Mouse (Mus musculus): ENCODE results near the gene Ctnna3. TPM values are rescaled to one million over a fixed set of nuclear protein-coding genes. Genes with fewer than 3 reads are reported as not detected.

The Ctnna3 gene
- polyA plus RNA-seq, 1 experiment from 2014 or later = 0.53 TPM

GRCm38 (mm10) chr10:63978969-63979368 lies 549.1 kb downstream of the Ctnna3 start:
- Histone ChIP-seq H3K4me1 (peaks cover 9% of the 10 kb centered on the region; the same call in 1 of the 2 replicates), H3K36me3 (no peaks in the 10 kb centered on the region), H3K27me3 (no peaks in the 10 kb centered on the region), H3K4me2 (no peak overlapping the region), H3K27ac (no peak overlapping the region), H3K9ac (no peak overlapping the region), H3K9me3 (replicated peaks) (no peaks in the 10 kb centered on the region), H3K4me3 (replicated peaks) (no peak overlapping the region)
- ATAC-seq (replicated peaks; ENCODE audit: low FRiP score) = no peak
- 80% methylated on average over 5 of the region's 5 CpGs for WGBS

- H3K27ac ChIP-seq = no peak overlapping the region
- H3K4me2 ChIP-seq = no peak overlapping the region
- ATAC-seq (replicated peaks; ENCODE audit: low FRiP score) = no peak
- no peak overlapping the region for H3K9ac ChIP-seq
- no peaks in the 10 kb centered on the region for H3K9me3 ChIP-seq (replicated peaks)
- no peaks in the 10 kb centered on the region for H3K36me3 ChIP-seq
- WGBS = 75% methylated on average over 2 of the region's 2 CpGs
- H3K4me1 ChIP-seq = peaks cover 9% of the 10 kb centered on the region; the same call in 1 of the 2 replicates
- no peaks in the 10 kb centered on the region for H3K27me3 ChIP-seq
- H3K4me3 ChIP-seq (replicated peaks) = no peak overlapping the region
These were observed 549.5 kb downstream of the Ctnna3 start for GRCm38 (mm10) chr10:63979410-63979809.

GRCm38 (mm10) chr10:63985576-63985975 lies 555.7 kb downstream of the Ctnna3 start:
- H3K9ac ChIP-seq = no peak overlapping the region
- no peaks in the 10 kb centered on the region for H3K36me3 ChIP-seq
- H3K4me2 ChIP-seq = no peak overlapping the region
- no peaks in the 10 kb centered on the region for H3K9me3 ChIP-seq (replicated peaks)
- H3K4me1 ChIP-seq = no peaks in the 10 kb centered on the region
- 71% methylated on average over 4 of the region's 4 CpGs for WGBS
- no peaks in the 10 kb centered on the region for H3K27me3 ChIP-seq
- ATAC-seq (replicated peaks; ENCODE audit: low FRiP score) = no peak
- H3K27ac ChIP-seq = no peak overlapping the region
- no peak overlapping the region for H3K4me3 ChIP-seq (replicated peaks)

- Histone ChIP-seq H3K27me3 (no peaks in the 10 kb centered on the region), H3K4me2 (no peak overlapping the region), H3K4me1 (no peaks in the 10 kb centered on the region), H3K9ac (no peak overlapping the region), H3K27ac (no peak overlapping the region), H3K36me3 (no peaks in the 10 kb centered on the region), H3K9me3 (replicated peaks) (no peaks in the 10 kb centered on the region), H3K4me3 (replicated peaks) (no peak overlapping the region)
- WGBS = 71% methylated on average over 5 of the region's 5 CpGs
- no peak for ATAC-seq (replicated peaks; ENCODE audit: low FRiP score)
These were observed 564.4 kb downstream of the Ctnna3 start for GRCm38 (mm10) chr10:63994251-63994650.

- Histone ChIP-seq H3K27me3 (no peaks in the 10 kb centered on the region), H3K4me2 (no peak overlapping the region), H3K27ac (no peak overlapping the region), H3K36me3 (no peaks in the 10 kb centered on the region), H3K4me3 (replicated peaks) (no peak overlapping the region), H3K9me3 (replicated peaks) (no peaks in the 10 kb centered on the region), H3K9ac (no peak overlapping the region), H3K4me1 (no peaks in the 10 kb centered on the region)
- 71% methylated on average over 6 of the region's 6 CpGs for WGBS
- no peak for ATAC-seq (replicated peaks; ENCODE audit: low FRiP score)
These were observed 571.6 kb downstream of the Ctnna3 start for GRCm38 (mm10) chr10:64001531-64001930.

GRCm38 (mm10) chr10:64001996-64002395 lies 572.1 kb downstream of the Ctnna3 start:
- H3K9ac ChIP-seq = no peak overlapping the region
- no peak overlapping the region for H3K27ac ChIP-seq
- H3K27me3 ChIP-seq = no peaks in the 10 kb centered on the region
- ATAC-seq (replicated peaks; ENCODE audit: low FRiP score) = no peak
- no peak overlapping the region for H3K4me3 ChIP-seq (replicated peaks)
- 85% methylated on average over 9 of the region's 9 CpGs for WGBS
- H3K4me1 ChIP-seq = no peaks in the 10 kb centered on the region
- H3K4me2 ChIP-seq = no peak overlapping the region
- H3K9me3 ChIP-seq (replicated peaks) = no peaks in the 10 kb centered on the region
- no peaks in the 10 kb centered on the region for H3K36me3 ChIP-seq

GRCm38 (mm10) chr10:64020347-64020746 lies 590.4 kb downstream of the Ctnna3 start:
- no peak for ATAC-seq (replicated peaks; ENCODE audit: low FRiP score)
- no peaks in the 10 kb centered on the region for H3K4me1 ChIP-seq
- 73% methylated on average over 1 of the region's 1 CpGs for WGBS
- H3K4me2 ChIP-seq = no peak overlapping the region
- no peaks in the 10 kb centered on the region for H3K36me3 ChIP-seq
- no peaks in the 10 kb centered on the region for H3K27me3 ChIP-seq
- no peak overlapping the region for H3K9ac ChIP-seq
- no peak overlapping the region for H3K4me3 ChIP-seq (replicated peaks)
- H3K27ac ChIP-seq = no peak overlapping the region
- no peaks in the 10 kb centered on the region for H3K9me3 ChIP-seq (replicated peaks)

- ATAC-seq (replicated peaks; ENCODE audit: low FRiP score) = no peak
- H3K4me1 ChIP-seq = no peaks in the 10 kb centered on the region
- H3K9ac ChIP-seq = no peak overlapping the region
- H3K36me3 ChIP-seq = no peaks in the 10 kb centered on the region
- H3K27me3 ChIP-seq = no peaks in the 10 kb centered on the region
- H3K4me3 ChIP-seq (replicated peaks) = no peak overlapping the region
- no peaks in the 10 kb centered on the region for H3K9me3 ChIP-seq (replicated peaks)
- H3K27ac ChIP-seq = no peak overlapping the region
- no peak overlapping the region for H3K4me2 ChIP-seq
- 84% methylated on average over 6 of the region's 6 CpGs for WGBS
These were observed 593.4 kb downstream of the Ctnna3 start for GRCm38 (mm10) chr10:64023340-64023739.

GRCm38 (mm10) chr10:64030901-64031300 lies 601.0 kb downstream of the Ctnna3 start:
- no peak overlapping the region for H3K4me3 ChIP-seq (replicated peaks)
- H3K9me3 ChIP-seq (replicated peaks) = no peaks in the 10 kb centered on the region
- no peak overlapping the region for H3K9ac ChIP-seq
- no peaks in the 10 kb centered on the region for H3K36me3 ChIP-seq
- no peak for ATAC-seq (replicated peaks; ENCODE audit: low FRiP score)
- H3K4me2 ChIP-seq = no peak overlapping the region
- H3K27me3 ChIP-seq = no peaks in the 10 kb centered on the region
- H3K4me1 ChIP-seq = no peaks in the 10 kb centered on the region
- no peak overlapping the region for H3K27ac ChIP-seq

- Histone ChIP-seq H3K4me1 (0 out of 2 replicates have a peak, but pooled peaks cover 3% of the 10 kb centered on the region), H3K4me2 (no peak overlapping the region), H3K9ac (no peak overlapping the region), H3K36me3 (no peaks in the 10 kb centered on the region), H3K27me3 (no peaks in the 10 kb centered on the region), H3K9me3 (replicated peaks) (no peaks in the 10 kb centered on the region), H3K4me3 (replicated peaks) (no peak overlapping the region), H3K27ac (no peak overlapping the region)
- 63% methylated on average over 17 of the region's 17 CpGs for WGBS
- ATAC-seq (replicated peaks; ENCODE audit: low FRiP score) = no peak
These were observed 610.0 kb downstream of the Ctnna3 start for GRCm38 (mm10) chr10:64039760-64040535.

- no peak overlapping the region for H3K27ac ChIP-seq
- no peak overlapping the region for H3K9ac ChIP-seq
- 0 out of 2 replicates have a peak, but pooled peaks cover 3% of the 10 kb centered on the region for H3K4me1 ChIP-seq
- no peaks in the 10 kb centered on the region for H3K9me3 ChIP-seq (replicated peaks)
- H3K36me3 ChIP-seq = no peaks in the 10 kb centered on the region
- no peak for ATAC-seq (replicated peaks; ENCODE audit: low FRiP score)
- H3K4me2 ChIP-seq = no peak overlapping the region
- 72% methylated on average over 7 of the region's 7 CpGs for WGBS
- H3K27me3 ChIP-seq = no peaks in the 10 kb centered on the region
- H3K4me3 ChIP-seq (replicated peaks) = no peak overlapping the region
These were observed 611.3 kb downstream of the Ctnna3 start for GRCm38 (mm10) chr10:64041218-64041617.

- no peak for ATAC-seq (replicated peaks; ENCODE audit: low FRiP score)
- H3K4me2 ChIP-seq = no peak overlapping the region
- H3K27me3 ChIP-seq = no peaks in the 10 kb centered on the region
- H3K27ac ChIP-seq = no peak overlapping the region
- no peak overlapping the region for H3K9ac ChIP-seq
- no peaks in the 10 kb centered on the region for H3K36me3 ChIP-seq
- H3K4me1 ChIP-seq = 0 out of 2 replicates have a peak, but pooled peaks cover 3% of the 10 kb centered on the region
- no peak overlapping the region for H3K4me3 ChIP-seq (replicated peaks)
- whole genome bisulfite sequencing = 80% methylated on average over 11 of the region's 11 CpGs
- H3K9me3 ChIP-seq (replicated peaks) = no peaks in the 10 kb centered on the region
These were observed 612.0 kb downstream of the Ctnna3 start for GRCm38 (mm10) chr10:64041892-64042291.

GRCm38 (mm10) chr10:64049151-64049550 lies 619.3 kb downstream of the Ctnna3 start:
- Histone ChIP-seq H3K27me3 (no peaks in the 10 kb centered on the region), H3K4me1 (no peaks in the 10 kb centered on the region), H3K36me3 (no peaks in the 10 kb centered on the region), H3K4me3 (replicated peaks) (no peak overlapping the region), H3K9ac (no peak overlapping the region), H3K9me3 (replicated peaks) (no peaks in the 10 kb centered on the region), H3K4me2 (no peak overlapping the region), H3K27ac (no peak overlapping the region)
- 70% methylated on average over 6 of the region's 6 CpGs for WGBS
- ATAC-seq (replicated peaks; ENCODE audit: low FRiP score) = no peak

Measured in kidney, embryonic 15.5 days (tissue).